Mouse (Mus musculus) embryonic fibroblast, embryonic 13.5 days (primary cell): ENCODE results near the gene Klf15. TPM values are rescaled to one million over a fixed set of nuclear protein-coding genes. Genes with fewer than 3 reads are reported as not detected.

ENCODE experiments used
- H3K27ac ChIP-seq: 2 replicates; pipeline ENCODE4 v1.5.1; 2012; ENCODE audit warnings: low read length, control low read depth, inconsistent platforms; ENCODE audit not compliant: insufficient read depth
- H3K4me1 ChIP-seq: 2 replicates; pipeline ENCODE4 v1.6.1; 2011; ENCODE audit warnings: low read length; ENCODE audit not compliant: control insufficient read depth, insufficient read depth
- H3K4me3 ChIP-seq: 2 replicates; pipeline ENCODE4 v1.5.1; 2011; ENCODE audit warnings: mild to moderate bottlenecking, control low read depth, low read length; ENCODE audit not compliant: insufficient read depth
- CTCF ChIP-seq: IDR thresholded peaks from 2 replicates; pipeline ENCODE4 v1.5.1; 2011; ENCODE audit warnings: mild to moderate bottlenecking, control low read depth, low read length, moderate library complexity, borderline replicate concordance; ENCODE audit not compliant: insufficient read depth
- POLR2A ChIP-seq: IDR thresholded peaks from 2 replicates; pipeline ENCODE4 v1.6.1; 2011; ENCODE audit warnings: low read depth, mild to moderate bottlenecking, control low read depth, low read length, moderate library complexity
- polyA plus RNA-seq: library from polyadenylated mRNA; stranded (reverse); fragments of >200 nt; gene quantifications from 2 replicates; pipeline ENCODE4 v1.2.4, GENCODE M21; 2011; ENCODE audit warnings: low read depth; ENCODE audit not compliant: missing spikeins, insufficient read length

The Klf15 gene
- polyA plus RNA-seq, 1 experiment, result 1.8 TPM

- no peak for TF ChIP-seq CTCF
- TF ChIP-seq POLR2A, result no peak
- H3K4me1 ChIP-seq, result peaks cover 3% of the 10 kb centered on the region; the same call in 1 of the 2 replicates
- H3K4me3 ChIP-seq, result no peak overlapping the region
- H3K27ac ChIP-seq, result no peak overlapping the region
These were observed 29.8 kb downstream of the Klf15 start for GRCm38 (mm10) chr6:90491956-90492744.

GRCm38 (mm10) chr6:90494155-90494554 lies 31.8 kb downstream of the Klf15 start:
- H3K27ac ChIP-seq, result no peak overlapping the region
- no peak overlapping the region for H3K4me3 ChIP-seq
- peaks cover 3% of the 10 kb centered on the region; the same call in 1 of the 2 replicates for H3K4me1 ChIP-seq
- TF ChIP-seq POLR2A (no peak), CTCF (no peak)

- TF ChIP-seq POLR2A (no peak), CTCF (no peak)
- Histone ChIP-seq H3K27ac (no peak overlapping the region), H3K4me1 (peaks cover 3% of the 10 kb centered on the region; the same call in 1 of the 2 replicates), H3K4me3 (no peak overlapping the region)
These were observed 32.2 kb downstream of the Klf15 start for GRCm38 (mm10) chr6:90494566-90494965.

GRCm38 (mm10) chr6:90495282-90495912 lies 33.0 kb downstream of the Klf15 start:
- H3K27ac ChIP-seq, result no peak overlapping the region
- H3K4me1 ChIP-seq, result peaks cover 3% of the 10 kb centered on the region; the same call in 1 of the 2 replicates
- TF ChIP-seq POLR2A, result no peak
- TF ChIP-seq CTCF, result no peak
- H3K4me3 ChIP-seq, result no peak overlapping the region

- no peak for TF ChIP-seq POLR2A
- TF ChIP-seq CTCF, result no peak
- H3K4me1 ChIP-seq, result peaks cover 3% of the 10 kb centered on the region; the same call in 1 of the 2 replicates
- H3K4me3 ChIP-seq, result no peak overlapping the region
- H3K27ac ChIP-seq, result no peak overlapping the region
These were observed 33.8 kb downstream of the Klf15 start for GRCm38 (mm10) chr6:90496217-90496616.

GRCm38 (mm10) chr6:90499509-90499908 lies 37.1 kb downstream of the Klf15 start:
- TF ChIP-seq POLR2A, result no peak
- peaks cover 3% of the 10 kb centered on the region; the same call in 1 of the 2 replicates for H3K4me1 ChIP-seq
- H3K4me3 ChIP-seq, result no peak overlapping the region
- H3K27ac ChIP-seq, result no peak overlapping the region

GRCm38 (mm10) chr6:90501222-90501940 lies 39.0 kb downstream of the Klf15 start:
- Histone ChIP-seq H3K4me1 (peaks cover 3% of the 10 kb centered on the region; the same call in 1 of the 2 replicates), H3K4me3 (no peak overlapping the region), H3K27ac (no peak overlapping the region)
- TF ChIP-seq CTCF, result no peak
- TF ChIP-seq POLR2A, result no peak

- no peak overlapping the region for H3K4me3 ChIP-seq
- TF ChIP-seq CTCF (no peak), POLR2A (no peak)
- H3K4me1 ChIP-seq, result peaks cover 19% of the 10 kb centered on the region
- H3K27ac ChIP-seq, result no peak overlapping the region
These were observed 43.5 kb downstream of the Klf15 start for GRCm38 (mm10) chr6:90505906-90506305.

- no peak overlapping the region for H3K4me3 ChIP-seq
- TF ChIP-seq POLR2A, result no peak
- no peak for TF ChIP-seq CTCF
- H3K27ac ChIP-seq, result no peak overlapping the region
- H3K4me1 ChIP-seq, result peaks cover 19% of the 10 kb centered on the region
These were observed 44.4 kb downstream of the Klf15 start for GRCm38 (mm10) chr6:90506673-90507311.
